Mouse (Mus musculus) megakaryocyte, embryonic 14.5 days (primary cell): ENCODE data around the gene Ablim2. TPM values are rescaled to one million over a fixed set of nuclear protein-coding genes. Genes with fewer than 3 reads are reported as not detected.

Experiments used
- H3K27me3 ChIP-seq: replicated peaks from 2 replicates; pipeline ENCODE3; 2012; ENCODE audit warnings: inconsistent platforms
- H3K36me3 ChIP-seq: replicated peaks from 2 replicates; pipeline ENCODE3; 2012; ENCODE audit warnings: low read length, inconsistent platforms, mixed read lengths
- H3K4me1 ChIP-seq: 2 replicates; pipeline ENCODE4 v1.6.1; 2012; ENCODE audit warnings: inconsistent platforms
- H3K4me3 ChIP-seq: replicated peaks from 2 replicates; pipeline ENCODE3; 2012; ENCODE audit warnings: moderate library complexity, mild to moderate bottlenecking, inconsistent platforms
- H3K9me3 ChIP-seq: 2 replicates; pipeline ENCODE4 v1.6.1; 2012; ENCODE audit warnings: inconsistent platforms
- FLI1 ChIP-seq: IDR thresholded peaks from 2 replicates; pipeline ENCODE4 v1.6.1; 2012; ENCODE audit warnings: low read length, inconsistent platforms, mixed read lengths
- GATA1 ChIP-seq: IDR thresholded peaks from 3 replicates; pipeline ENCODE4 v1.6.1; 2012; ENCODE audit warnings: mixed read lengths, low read length, inconsistent platforms, borderline replicate concordance
- polyA plus RNA-seq: library from polyadenylated mRNA; stranded (reverse); fragments of >175 nt; gene quantifications from 2 replicates; pipeline ENCODE4 v1.2.3, GENCODE M21; 2012; ENCODE audit warnings: low replicate concordance; ENCODE audit not compliant: insufficient read depth

Ablim2 gene
- polyA plus RNA-seq, 1 experiment = 0.28 TPM

- peaks cover 55% of the 10 kb centered on the region for H3K27me3 ChIP-seq
- peak overlapping the region; percentile 76 for H3K4me3 ChIP-seq
- H3K9me3 ChIP-seq = no peaks in the 10 kb centered on the region
- H3K36me3 ChIP-seq = no peaks in the 10 kb centered on the region
- peaks cover 85% of the 10 kb centered on the region for H3K4me1 ChIP-seq
- peak; percentile 8; the same call in 1 of the 3 replicates for TF ChIP-seq GATA1
- TF ChIP-seq FLI1 = no peak
Observed at GRCm38 (mm10) chr5:35722654-35723053, 35.0 kb upstream of the Ablim2 start.

DNA sequence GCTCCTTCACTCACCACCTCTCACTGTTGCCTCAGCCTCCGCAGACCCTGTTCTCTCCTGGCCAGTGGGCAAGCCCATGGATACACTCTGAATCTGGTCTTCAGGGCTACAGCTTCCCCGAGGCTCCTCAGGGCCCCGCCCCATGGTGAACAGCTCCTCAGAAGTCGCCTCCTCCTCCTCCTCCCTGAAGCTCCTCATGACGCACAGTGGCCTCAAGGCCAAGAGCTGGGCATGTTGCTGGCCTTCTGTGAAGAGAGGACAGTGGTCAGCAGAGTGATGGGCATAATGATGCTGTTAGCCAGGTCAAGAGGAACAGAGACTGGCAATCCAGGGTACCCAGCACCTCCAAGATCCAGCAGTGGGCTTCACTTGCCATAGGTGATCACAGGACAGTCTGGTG lies 33.8 kb upstream of the Ablim2 start:
- Histone ChIP-seq H3K9me3 (no peaks in the 10 kb centered on the region), H3K36me3 (no peaks in the 10 kb centered on the region), H3K27me3 (peaks cover 63% of the 10 kb centered on the region), H3K4me1 (peaks cover 85% of the 10 kb centered on the region), H3K4me3 (no peak overlapping the region)
- TF ChIP-seq GATA1 (no peak), FLI1 (no peak)

DNA sequence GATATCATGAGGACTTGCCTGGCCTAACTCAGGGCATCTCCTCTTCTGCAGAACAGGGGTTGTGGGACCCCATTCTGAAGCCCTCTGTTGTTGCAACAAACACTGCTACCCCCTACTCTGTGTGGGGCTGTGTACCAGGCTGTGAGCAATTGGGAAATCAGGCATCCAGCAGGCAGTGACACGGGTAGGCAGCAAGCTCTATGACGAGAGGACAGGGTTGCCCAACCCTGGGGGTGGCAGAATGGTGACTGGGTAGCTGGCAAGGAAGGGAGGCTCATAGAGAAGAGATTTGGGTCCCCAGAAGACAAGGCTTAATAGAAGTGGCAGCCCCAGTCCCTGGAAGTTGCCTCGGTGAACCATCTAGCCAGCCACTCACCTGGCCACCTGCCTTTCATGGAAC lies 31.8 kb upstream of the Ablim2 start:
- Histone ChIP-seq H3K9me3 (no peaks in the 10 kb centered on the region), H3K4me3 (no peak overlapping the region), H3K4me1 (peaks cover 77% of the 10 kb centered on the region), H3K36me3 (no peaks in the 10 kb centered on the region), H3K27me3 (peaks cover 70% of the 10 kb centered on the region)
- TF ChIP-seq FLI1 = no peak
- no peak for TF ChIP-seq GATA1

DNA sequence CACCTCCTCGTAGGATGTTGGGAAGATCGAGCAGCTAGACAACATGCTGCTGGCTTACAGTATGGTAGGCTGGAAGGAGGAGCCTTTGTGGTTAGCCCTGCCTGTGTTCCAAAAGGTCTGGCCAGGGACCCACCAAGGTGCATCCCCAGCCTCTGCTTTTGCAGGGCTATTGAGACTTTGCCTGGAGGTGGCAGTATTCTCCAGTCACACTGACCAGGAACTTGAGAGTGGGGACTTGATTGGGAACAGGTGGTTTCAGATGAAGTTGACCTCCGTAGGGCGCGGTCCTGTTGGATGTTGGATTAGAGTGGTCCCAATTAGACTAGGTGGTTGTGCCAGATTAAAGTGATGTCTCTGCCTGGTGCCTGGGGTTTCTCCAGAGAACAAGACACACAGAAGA lies 30.2 kb upstream of the Ablim2 start:
- peaks cover 79% of the 10 kb centered on the region for H3K27me3 ChIP-seq
- no peaks in the 10 kb centered on the region for H3K36me3 ChIP-seq
- TF ChIP-seq FLI1 (no peak), GATA1 (no peak)
- H3K9me3 ChIP-seq = no peaks in the 10 kb centered on the region
- H3K4me1 ChIP-seq = peaks cover 61% of the 10 kb centered on the region
- no peak overlapping the region for H3K4me3 ChIP-seq

- peaks cover 88% of the 10 kb centered on the region for H3K27me3 ChIP-seq
- no peaks in the 10 kb centered on the region for H3K36me3 ChIP-seq
- no peaks in the 10 kb centered on the region for H3K9me3 ChIP-seq
- H3K4me1 ChIP-seq = peaks cover 51% of the 10 kb centered on the region
- H3K4me3 ChIP-seq = peak overlapping the region; percentile 87
- no peak for TF ChIP-seq GATA1
- no peak for TF ChIP-seq FLI1
Observed at GRCm38 (mm10) chr5:35728344-35728956, 29.2 kb upstream of the Ablim2 start.

DNA sequence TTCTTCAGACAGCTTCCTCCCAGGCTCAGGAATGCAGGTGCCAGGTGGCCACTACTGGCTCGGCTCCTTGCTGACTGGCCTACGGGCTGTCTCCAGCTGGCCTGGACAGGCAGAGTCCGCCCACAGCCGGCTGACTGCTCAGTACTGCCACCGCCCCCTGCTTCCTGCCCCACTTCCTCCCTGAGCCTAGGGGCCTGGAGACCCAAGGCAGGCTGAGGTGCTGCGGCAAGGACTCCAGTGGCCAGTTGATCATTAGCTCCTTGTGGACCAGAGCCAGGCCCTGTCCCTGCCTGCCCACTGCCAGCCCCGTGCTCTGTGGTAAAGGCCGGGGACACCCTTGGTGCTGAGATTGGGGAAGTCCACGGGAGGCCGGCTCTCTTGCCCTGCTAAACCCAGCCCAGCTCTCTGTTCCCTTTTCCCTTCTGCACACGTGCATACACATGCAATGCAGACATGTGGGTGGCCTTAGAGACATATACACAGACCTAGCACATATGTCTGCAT lies 28.7 kb upstream of the Ablim2 start:
- peak overlapping the region; percentile 87 for H3K4me3 ChIP-seq
- TF ChIP-seq FLI1 (no peak), GATA1 (no peak)
- peaks cover 45% of the 10 kb centered on the region for H3K4me1 ChIP-seq
- peaks cover 89% of the 10 kb centered on the region for H3K27me3 ChIP-seq
- H3K36me3 ChIP-seq = no peaks in the 10 kb centered on the region
- H3K9me3 ChIP-seq = no peaks in the 10 kb centered on the region

GRCm38 (mm10) chr5:35729844-35730243 lies 27.8 kb upstream of the Ablim2 start:
- H3K27me3 ChIP-seq = peaks cover 92% of the 10 kb centered on the region
- peaks cover 37% of the 10 kb centered on the region for H3K4me1 ChIP-seq
- H3K36me3 ChIP-seq = no peaks in the 10 kb centered on the region
- TF ChIP-seq FLI1 = no peak
- TF ChIP-seq GATA1 = no peak
- H3K9me3 ChIP-seq = no peaks in the 10 kb centered on the region
- H3K4me3 ChIP-seq = no peak overlapping the region

GRCm38 (mm10) chr5:35730552-35730951 lies 27.1 kb upstream of the Ablim2 start:
- TF ChIP-seq GATA1 (no peak), FLI1 (no peak)
- Histone ChIP-seq H3K4me1 (peaks cover 32% of the 10 kb centered on the region), H3K36me3 (no peaks in the 10 kb centered on the region), H3K27me3 (peaks cover 90% of the 10 kb centered on the region), H3K9me3 (no peaks in the 10 kb centered on the region), H3K4me3 (no peak overlapping the region)

- Histone ChIP-seq H3K9me3 (no peaks in the 10 kb centered on the region), H3K4me1 (peaks cover 27% of the 10 kb centered on the region), H3K4me3 (no peak overlapping the region), H3K27me3 (peaks cover 85% of the 10 kb centered on the region), H3K36me3 (no peaks in the 10 kb centered on the region)
- TF ChIP-seq FLI1 (no peak), GATA1 (no peak)
Observed at GRCm38 (mm10) chr5:35731006-35731405, 26.7 kb upstream of the Ablim2 start.

GRCm38 (mm10) chr5:35733523-35733922 lies 24.2 kb upstream of the Ablim2 start:
- Histone ChIP-seq H3K4me1 (peaks cover 13% of the 10 kb centered on the region), H3K4me3 (no peak overlapping the region), H3K27me3 (peaks cover 84% of the 10 kb centered on the region), H3K9me3 (no peaks in the 10 kb centered on the region), H3K36me3 (no peaks in the 10 kb centered on the region)
- TF ChIP-seq FLI1 = no peak
- TF ChIP-seq GATA1 = no peak

GRCm38 (mm10) chr5:35737231-35737901 lies 20.3 kb upstream of the Ablim2 start:
- no peaks in the 10 kb centered on the region for H3K36me3 ChIP-seq
- no peaks in the 10 kb centered on the region for H3K9me3 ChIP-seq
- peaks cover 4% of the 10 kb centered on the region; the same call in 1 of the 2 replicates for H3K4me1 ChIP-seq
- H3K4me3 ChIP-seq = no peak overlapping the region
- TF ChIP-seq GATA1 (no peak), FLI1 (no peak)
- H3K27me3 ChIP-seq = peaks cover 85% of the 10 kb centered on the region
